Mouse (Mus musculus): ENCODE data around the gene Mef2a.

DNA sequence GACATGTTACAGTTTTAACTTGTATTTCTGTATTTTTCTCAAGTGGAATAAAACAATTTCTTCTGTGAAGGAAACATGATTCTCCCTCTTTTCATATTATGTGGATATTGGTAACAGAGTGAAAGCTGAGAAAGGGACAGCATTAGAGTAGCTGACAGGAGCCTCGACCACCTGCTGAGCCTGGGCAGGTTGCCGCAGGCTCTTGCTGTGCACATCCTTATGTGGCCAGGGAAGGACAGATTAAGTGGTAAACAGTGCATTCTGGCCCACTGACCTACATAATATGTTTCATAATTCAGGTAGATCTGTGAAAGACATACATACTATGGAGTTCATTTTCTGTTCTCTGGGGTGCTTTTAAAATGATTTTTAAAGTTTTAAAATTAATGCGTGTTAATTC, 144.3 kb downstream of the Mef2a start:
- TF ChIP-seq POLR2A (IDR thresholded peaks at IDR 0.05; ENCODE audit: extremely low read depth, insufficient read depth, low read length): no peak
- TF ChIP-seq CTCF (IDR thresholded peaks at IDR 0.05; ENCODE audit: extremely low read depth, insufficient read depth, low read length): no peak

Data from cortical plate, adult 2 months (tissue).